Mouse (Mus musculus): ENCODE data around the gene Atp13a3.
"Not testable (repeated sequence)": the region's sequence is repeated elsewhere in the genome, so short reads cannot be mapped to it uniquely, and the experiment has no call there.

The Atp13a3 gene

GRCm38 (mm10) chr16:30412680-30413079 lies 6.9 kb upstream of the Atp13a3 start:
- no peak for DNase-seq (ENCODE audit: low read depth)

GRCm38 (mm10) chr16:30410914-30411313 lies 5.1 kb upstream of the Atp13a3 start:
- no peak for DNase-seq (ENCODE audit: low read depth)

DNA sequence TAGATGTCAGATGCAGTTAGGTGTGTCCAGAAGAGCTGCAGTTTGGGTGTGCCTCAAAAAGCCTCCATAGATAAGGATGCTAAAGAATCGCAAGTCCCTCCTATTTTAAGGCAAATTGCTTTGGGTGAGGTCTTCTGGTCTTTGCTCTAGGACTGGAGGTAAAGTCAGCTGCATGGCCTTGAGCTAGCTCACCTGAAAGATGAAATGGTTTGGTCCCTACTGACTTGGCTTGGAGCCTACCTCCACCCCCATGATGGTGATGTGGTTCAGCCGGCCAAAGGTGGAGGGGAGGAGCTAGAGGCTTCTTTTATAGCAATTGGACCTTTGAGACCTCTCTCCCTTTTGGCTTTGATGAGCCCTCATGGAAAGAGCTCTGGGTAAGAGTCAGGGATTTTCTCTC lies 1.7 kb upstream of the Atp13a3 start:
- DNase-seq (ENCODE audit: low read depth): no peak

DNA sequence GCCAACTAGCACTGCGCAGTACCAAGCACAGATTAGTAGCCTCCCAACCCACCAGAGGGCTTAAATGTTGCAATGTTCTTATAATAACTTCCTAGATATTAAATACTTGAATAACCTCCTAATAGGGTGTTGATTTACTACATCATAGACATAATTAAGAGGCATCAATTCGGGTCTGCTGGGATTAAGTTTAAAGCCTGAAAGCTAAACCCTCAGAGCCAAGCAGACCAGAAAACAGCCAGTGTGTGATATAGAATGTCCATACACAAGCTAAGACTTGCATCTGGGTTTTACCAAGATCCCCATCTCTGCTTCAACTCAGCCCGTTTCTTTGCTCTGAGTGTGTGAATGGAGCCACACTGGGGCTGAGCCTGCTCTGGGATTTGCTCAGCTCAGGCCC lies 2.2 kb downstream of the Atp13a3 start:
- no peak for DNase-seq (ENCODE audit: low read depth)

DNA sequence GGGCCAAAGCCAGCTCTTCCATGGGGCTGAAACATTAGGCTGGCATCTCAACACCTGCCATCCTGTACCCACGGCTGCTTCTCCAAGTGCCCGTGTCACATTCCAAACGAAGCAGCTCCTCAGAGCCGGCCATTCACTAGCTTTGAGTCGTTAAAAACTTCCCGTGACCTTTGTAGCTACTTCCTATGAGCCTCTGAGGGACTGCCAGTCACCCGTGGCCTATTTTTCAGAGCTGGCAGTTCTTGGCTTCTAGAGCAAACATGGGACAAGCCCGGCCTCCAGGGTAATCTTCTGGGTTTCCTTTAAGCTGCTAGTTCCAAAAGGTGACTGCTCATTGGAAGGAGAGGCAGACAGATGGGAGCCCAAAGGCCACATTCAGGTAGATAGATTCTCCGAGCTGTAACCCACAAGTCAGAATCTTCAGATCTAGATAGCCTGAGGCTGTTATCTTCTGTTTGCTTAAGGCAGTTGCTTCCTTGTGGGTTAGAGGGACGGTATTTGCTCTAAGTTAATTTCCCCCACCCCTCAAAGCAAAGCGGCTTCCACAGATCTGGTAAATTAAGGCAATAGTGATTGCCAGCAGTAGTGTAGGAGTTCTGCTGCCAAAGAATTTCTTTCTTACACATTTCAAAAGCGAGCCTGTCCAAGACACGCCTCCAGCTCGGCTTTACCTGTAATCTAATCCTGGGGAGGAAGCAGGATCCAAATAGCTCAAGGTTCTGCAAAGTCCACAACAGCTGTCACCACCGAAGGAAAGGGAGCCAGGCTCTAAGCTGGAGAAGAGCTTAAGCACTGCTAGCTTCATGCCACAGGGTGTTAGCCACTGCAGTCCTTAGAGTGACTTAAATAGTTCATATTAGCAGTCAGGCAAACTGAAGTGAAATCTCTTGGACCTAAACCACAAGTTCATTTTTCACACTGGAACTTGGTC lies 8.4 kb downstream of the Atp13a3 start:
- DNase-seq (ENCODE audit: low read depth): no peak

DNA sequence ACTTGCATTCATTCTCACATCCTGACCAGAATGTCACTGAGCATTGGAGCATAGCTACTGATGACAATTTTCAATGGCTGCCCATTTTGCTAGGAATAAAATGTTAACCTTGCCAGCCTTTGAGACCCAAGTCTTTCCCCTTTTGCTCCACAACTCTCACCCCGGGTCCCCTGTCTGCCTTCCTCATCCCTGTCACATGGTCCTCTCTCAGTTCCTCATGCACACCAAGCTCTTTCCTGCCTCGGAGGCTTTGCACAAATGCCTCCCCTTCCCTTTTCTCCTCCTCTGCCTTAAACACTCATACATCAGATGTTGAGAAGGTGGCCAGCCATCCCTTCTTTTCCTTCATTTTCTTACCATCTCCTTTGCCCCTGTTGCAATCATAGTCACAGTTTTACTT lies 10.6 kb downstream of the Atp13a3 start:
- DNase-seq (ENCODE audit: low read depth): no peak

DNA sequence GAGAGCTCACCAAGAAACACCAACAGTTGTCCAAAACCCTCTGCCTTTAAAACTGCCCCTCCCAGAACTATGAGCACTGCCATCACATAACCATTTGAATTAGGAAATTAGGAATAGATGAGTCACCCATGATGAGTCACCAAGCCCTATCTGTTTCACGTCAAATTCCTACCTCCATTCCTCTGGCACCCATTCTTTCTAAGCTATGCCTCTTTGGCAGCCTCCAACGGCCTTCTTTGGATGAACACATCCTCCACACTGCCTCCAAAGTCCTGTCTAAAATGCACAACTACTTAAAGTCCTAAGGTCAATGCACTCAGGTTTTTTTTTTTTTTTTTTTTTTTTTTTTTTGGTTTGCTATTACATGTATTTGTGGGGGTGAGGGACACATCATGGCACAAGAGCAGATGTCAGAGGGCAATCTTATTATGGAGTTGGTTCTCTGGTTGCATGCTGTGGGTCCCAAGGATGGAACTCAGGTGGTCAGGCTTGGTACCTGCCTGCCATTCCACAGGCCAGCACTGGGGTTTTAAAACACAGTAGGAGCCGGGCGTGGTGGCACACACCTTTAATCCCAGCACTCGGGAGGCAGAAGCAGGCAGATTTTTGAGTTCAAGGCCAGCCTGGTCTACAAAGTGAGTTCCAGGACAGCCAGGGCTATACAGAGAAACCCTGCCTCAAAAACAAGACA lies 15.0 kb downstream of the Atp13a3 start:
- peak; percentile 65 for DNase-seq (ENCODE audit: low read depth)

DNA sequence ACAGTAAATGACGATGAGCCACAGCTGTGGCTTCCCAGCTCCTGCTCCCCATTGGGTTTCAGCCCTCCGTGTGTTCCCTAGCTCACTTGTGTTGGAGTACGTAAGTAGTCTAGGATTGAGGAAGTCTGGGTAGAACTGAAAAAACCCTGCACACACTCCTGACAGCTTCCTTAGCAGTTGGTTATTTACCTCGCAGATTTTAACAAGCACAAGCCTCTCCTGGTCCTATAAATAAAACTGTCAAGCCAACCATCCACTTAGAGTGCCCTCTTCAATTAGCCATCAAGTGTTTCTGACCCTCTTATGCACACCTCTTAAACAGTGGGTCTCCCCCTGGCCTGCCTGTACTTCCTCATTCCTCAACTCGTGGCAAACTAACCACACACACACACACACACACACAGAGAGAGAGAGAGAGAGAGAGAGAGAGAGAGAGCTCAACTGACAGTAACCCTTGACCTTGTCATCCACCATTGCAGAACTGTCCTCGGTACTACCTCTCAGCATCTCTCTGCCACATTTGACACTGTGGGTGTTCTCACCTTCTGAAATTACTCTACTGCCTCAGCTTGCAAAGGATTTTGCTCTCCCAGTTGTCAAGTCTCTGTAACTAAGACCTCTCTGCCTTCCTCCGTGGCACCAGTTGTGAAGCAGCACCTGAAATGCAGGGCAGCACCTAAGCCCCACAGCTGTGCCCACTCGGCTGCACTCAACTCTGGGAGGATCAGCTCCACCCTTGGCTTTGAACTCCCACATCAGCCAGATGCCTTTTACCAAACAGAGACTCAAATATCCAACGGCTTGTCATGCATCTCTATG lies 15.7 kb downstream of the Atp13a3 start:
- no peak for DNase-seq (ENCODE audit: low read depth)

DNA sequence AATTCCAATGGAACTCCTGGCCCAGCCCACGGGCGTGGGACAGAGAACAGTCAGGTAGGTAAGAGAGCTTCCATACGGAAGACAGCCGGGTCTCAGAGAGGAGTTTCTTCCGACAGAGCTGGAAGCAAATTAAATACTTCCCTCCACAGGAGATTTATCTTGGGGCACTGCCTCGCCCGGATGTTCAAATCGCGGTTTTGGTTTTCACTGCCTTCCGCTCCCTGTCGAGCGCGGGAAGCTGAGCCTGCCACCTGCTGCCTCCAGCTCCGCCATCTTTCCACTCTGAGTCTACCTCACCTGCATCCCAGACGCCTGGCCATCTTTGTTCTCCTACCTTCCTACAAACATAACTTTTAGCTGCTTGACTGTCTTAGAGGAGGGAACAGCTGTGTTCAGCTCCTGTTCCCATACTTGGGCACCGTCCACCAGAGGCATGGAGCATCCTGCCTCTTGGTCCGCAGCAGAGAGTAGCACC lies 16.5 kb downstream of the Atp13a3 start:
- peak; percentile 56 for DNase-seq (ENCODE audit: low read depth)

GRCm38 (mm10) chr16:30388522-30389209 lies 17.1 kb downstream of the Atp13a3 start:
- peak; percentile 86 for DNase-seq (ENCODE audit: low read depth)

GRCm38 (mm10) chr16:30387871-30388460 lies 17.8 kb downstream of the Atp13a3 start:
- DNase-seq (ENCODE audit: low read depth): no peak

DNA sequence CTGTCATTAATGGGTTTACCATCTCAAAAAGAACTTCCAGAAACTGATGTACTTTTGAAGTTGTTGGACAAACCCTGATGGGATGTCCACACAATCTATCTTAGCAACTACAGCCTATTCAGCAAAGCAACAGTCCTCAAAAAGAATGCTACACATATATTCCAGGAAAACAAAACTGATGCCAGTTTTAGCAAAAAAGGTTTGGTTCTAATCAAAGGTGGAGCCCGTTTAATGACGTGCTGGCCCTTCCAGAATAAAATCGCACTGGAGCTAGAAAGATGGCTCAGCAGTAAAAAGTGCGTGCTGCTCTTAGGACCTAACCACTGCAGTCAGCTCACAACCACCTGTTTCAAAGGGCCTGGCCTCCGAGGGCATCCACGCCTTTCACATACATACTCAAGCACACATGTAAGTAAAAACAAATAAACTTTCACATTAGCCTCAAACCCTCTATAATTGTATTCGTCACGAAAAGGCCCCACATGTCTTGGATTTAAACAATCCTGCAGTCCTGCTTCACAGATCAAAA lies 18.8 kb downstream of the Atp13a3 start:
- no peak for DNase-seq (ENCODE audit: low read depth)

DNA sequence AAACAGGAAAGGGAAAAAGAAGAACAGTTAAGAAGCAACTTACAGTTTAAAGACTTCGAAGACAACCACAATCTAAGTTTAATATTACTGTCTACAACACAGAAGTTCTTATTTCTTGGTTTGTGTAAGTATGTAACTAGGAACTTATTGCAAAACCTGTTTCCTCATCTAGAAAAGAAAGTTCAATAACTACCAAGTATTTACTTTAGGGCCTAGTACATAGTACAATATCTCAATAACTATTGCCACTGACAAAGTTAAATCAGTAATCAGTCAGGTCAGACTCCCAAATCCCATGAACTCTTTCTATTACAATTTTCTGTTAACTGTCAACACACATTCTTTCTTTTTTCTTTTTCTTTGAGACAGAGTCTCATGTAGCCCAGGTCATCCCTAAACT lies 20.2 kb downstream of the Atp13a3 start:
- DNase-seq (ENCODE audit: low read depth): no peak

- DNase-seq (ENCODE audit: low read depth): no peak
These were observed 29.5 kb downstream of the Atp13a3 start for GRCm38 (mm10) chr16:30376237-30376636.

DNA sequence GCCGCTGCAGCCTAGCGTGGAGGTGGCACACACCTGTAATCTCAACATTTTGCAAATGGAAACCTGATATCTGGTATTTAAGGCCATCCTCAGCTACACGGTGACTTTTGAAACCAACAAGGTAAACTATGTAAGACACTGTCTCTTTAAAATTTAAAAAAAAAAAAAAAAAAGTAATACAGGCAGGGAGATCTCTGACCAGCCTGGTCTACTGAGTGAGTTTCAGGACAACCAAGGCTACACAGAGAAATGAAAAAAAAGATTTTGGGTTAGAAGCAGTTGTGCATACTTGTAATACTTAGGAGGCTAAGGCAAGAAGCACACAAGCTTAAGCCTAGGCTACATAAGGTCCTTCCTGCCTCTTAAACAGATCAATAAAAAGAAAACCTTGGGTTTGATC lies 30.8 kb downstream of the Atp13a3 start:
- DNase-seq (ENCODE audit: low read depth): no peak

DNA sequence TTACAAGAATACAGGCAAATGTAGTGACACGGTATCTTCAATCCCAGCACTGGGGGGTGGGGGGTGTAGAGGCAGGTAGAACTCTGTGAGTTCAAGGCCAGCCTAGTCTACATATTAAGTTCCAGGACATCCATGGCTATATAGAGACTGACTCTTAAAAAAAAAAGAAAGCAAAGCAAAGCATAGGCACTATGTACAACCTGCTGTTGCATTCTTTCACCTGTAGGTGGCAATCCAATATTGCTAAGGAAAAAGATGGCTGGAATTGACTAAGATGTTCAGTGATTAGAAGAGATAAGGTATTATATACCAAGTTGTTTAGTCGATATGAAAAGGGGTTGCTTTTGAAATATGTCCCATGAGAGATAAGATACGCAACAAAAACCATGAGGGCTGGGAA lies 31.5 kb downstream of the Atp13a3 start:
- DNase-seq (ENCODE audit: low read depth): peak; percentile 56

GRCm38 (mm10) chr16:30373286-30373685 lies 32.5 kb downstream of the Atp13a3 start:
- DNase-seq (ENCODE audit: low read depth): not testable (repeated sequence)

GRCm38 (mm10) chr16:30367395-30367794 lies 38.4 kb downstream of the Atp13a3 start:
- DNase-seq (ENCODE audit: low read depth): no peak

GRCm38 (mm10) chr16:30364604-30365003 lies 41.2 kb downstream of the Atp13a3 start:
- no peak for DNase-seq (ENCODE audit: low read depth)

- DNase-seq (ENCODE audit: low read depth): no peak
These were observed 43.2 kb downstream of the Atp13a3 start for GRCm38 (mm10) chr16:30362528-30362927.

DNA sequence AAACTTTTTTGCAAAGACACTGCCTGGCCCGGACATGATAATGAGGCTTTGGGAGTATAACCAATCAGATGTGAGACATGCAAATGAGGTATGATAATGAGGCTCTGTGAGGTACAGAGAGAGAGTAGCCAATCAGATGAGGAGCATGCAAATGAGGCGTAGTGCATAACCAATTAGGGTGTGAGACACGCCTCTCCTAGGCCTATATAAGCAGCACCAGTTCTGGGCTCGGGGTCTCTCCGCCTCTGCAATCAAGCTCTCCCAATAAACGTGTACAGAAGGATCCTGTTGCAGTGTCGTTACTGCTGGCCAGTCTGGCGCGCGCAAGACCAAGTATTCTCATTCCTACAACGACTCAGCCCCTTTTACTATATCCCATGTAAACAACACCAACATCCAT lies 52.3 kb downstream of the Atp13a3 start:
- DNase-seq (ENCODE audit: low read depth): not testable (repeated sequence)

All from c-Kit-positive CD71-negative TER-119-negative erythroid progenitor cells, embryonic 14.5 days (primary cell).